Mouse (Mus musculus) liver, adult 2 months (tissue): ENCODE measurements around the gene Gm11172. TPM values are rescaled to one million over a fixed set of nuclear protein-coding genes. Genes with fewer than 3 reads are reported as not detected.

Source experiments
- DNase-seq: peaks from one replicate; pipeline ENCODE4 v3.0.0-alpha.2; 2011; ENCODE audit warnings: low read depth, low spot score; ENCODE audit errors: extremely low read depth
- H3K27ac ChIP-seq: fragments of 200-500 bp; replicated peaks from 2 replicates; pipeline ENCODE4 v1.5.1; 2012; ENCODE audit warnings: low read depth, mild to moderate bottlenecking, control low read depth, inconsistent platforms, low read length; ENCODE audit not compliant: insufficient read depth
- H3K27me3 ChIP-seq: fragments of 200-500 bp; 2 replicates; pipeline ENCODE4 v1.6.1; 2012; ENCODE audit warnings: mild to moderate bottlenecking, moderate library complexity, low read length, inconsistent platforms; ENCODE audit not compliant: control insufficient read depth, insufficient read depth
- H3K36me3 ChIP-seq: fragments of 200-500 bp; 2 replicates; pipeline ENCODE4 v1.6.1; 2012; ENCODE audit warnings: low read length, inconsistent platforms; ENCODE audit not compliant: control insufficient read depth, insufficient read depth
- H3K4me1 ChIP-seq: fragments of 200-500 bp; 2 replicates; pipeline ENCODE4 v1.6.1; 2011; ENCODE audit warnings: low read length; ENCODE audit not compliant: control insufficient read depth, insufficient read depth
- H3K4me3 ChIP-seq: fragments of 200-500 bp; 2 replicates; pipeline ENCODE4 v1.5.1; 2011; ENCODE audit warnings: low read depth, mild to moderate bottlenecking, control low read depth, low read length, moderate library complexity; ENCODE audit not compliant: insufficient read depth
- H3K79me2 ChIP-seq: fragments of 200-500 bp; 2 replicates; pipeline ENCODE4 v1.6.1; 2012; ENCODE audit warnings: inconsistent platforms, mild to moderate bottlenecking, low read length, moderate library complexity; ENCODE audit not compliant: control insufficient read depth, insufficient read depth
- H3K9ac ChIP-seq: fragments of 200-500 bp; 2 replicates; pipeline ENCODE4 v1.6.1; 2012; ENCODE audit warnings: low read depth, mild to moderate bottlenecking, control low read depth, inconsistent platforms, low read length
- CTCF ChIP-seq: fragments of 200-500 bp; IDR thresholded peaks from 2 replicates; pipeline ENCODE4 v1.5.1; 2011; ENCODE audit warnings: low read depth, low read length, control low read depth
- POLR2A ChIP-seq: fragments of 200-500 bp; IDR thresholded peaks from 2 replicates; pipeline ENCODE4 v1.6.1; 2011; ENCODE audit warnings: low read length, control low read depth; ENCODE audit not compliant: insufficient read depth; ENCODE audit errors: extremely low read depth
- WGBS: fragments of 180-500 bp; shearing (Covaris S2); methylation state at CpG from one replicate; pipeline ENCODE4 v1.1.7; 2018; 5-methylcytosine and 5-hydroxymethylcytosine counted together
- polyA plus RNA-seq: library from polyadenylated mRNA; depleted of rRNA; stranded (reverse); fragments of >200 nt; gene quantifications from 2 replicates; pipeline ENCODE4 v1.2.3, GENCODE M21; 2012
- total RNA-seq: library from RNA; depleted of rRNA; stranded (reverse); fragments of >200 nt; gene quantifications from 2 replicates; pipeline ENCODE4 v1.2.3, GENCODE M21; 2014

Gm11172 gene
- total and polyA plus RNA-seq, 2 experiments: not detected

DNA sequence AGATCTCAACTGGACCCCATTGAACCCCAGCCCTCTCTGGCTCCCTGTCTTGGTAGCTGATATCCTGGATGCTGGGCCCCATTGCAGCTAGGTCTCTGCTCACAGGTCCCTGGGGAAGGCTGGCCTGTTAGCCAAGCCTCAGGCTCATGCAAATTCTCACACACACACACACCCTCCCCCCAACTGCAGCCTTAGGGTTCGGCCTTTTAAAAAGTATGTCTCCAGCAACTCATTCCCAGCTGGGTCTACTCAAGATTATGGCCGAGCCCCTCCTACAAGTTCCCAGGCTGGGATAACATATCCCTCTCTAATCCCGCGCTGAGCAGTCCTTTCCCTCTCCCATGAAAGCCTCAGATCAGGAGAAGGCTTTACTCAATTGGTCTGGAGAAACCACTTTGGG, 8.7 kb downstream of the Gm11172 start:
- no peaks in the 10 kb centered on the region for H3K4me1 ChIP-seq
- TF ChIP-seq POLR2A: no peak
- no peak for TF ChIP-seq CTCF
- no peaks in the 10 kb centered on the region for H3K36me3 ChIP-seq
- H3K27me3 ChIP-seq: no peaks in the 10 kb centered on the region
- DNase-seq: no peak
- no peaks in the 10 kb centered on the region for H3K79me2 ChIP-seq
- no peak overlapping the region for H3K27ac ChIP-seq
- no peak overlapping the region for H3K9ac ChIP-seq
- 91% methylated on average over 4 of the region's 4 CpGs for WGBS
- no peak overlapping the region for H3K4me3 ChIP-seq

DNA sequence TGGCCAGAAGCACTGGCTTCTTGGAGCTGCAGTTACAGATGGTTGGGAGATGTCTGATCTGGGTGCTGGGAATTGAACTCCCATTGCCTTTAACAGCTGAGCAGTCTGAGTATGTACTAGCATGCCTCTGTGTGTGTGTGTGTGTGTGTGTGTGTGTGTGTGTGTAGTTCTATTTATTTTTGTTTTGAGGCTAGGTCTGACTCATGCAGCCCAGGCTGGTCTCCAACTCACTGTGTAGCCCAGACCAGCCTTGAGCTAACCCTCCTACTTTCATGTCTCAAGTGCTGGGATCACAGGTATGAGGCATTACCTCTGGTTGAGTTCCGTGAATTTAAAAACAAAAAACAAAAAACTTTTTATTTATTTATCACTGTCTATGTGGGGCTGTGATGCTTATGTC, 11.8 kb downstream of the Gm11172 start:
- 83% methylated on average over 1 of the region's 1 CpGs for WGBS
- no peaks in the 10 kb centered on the region for H3K27me3 ChIP-seq
- H3K9ac ChIP-seq: no peak overlapping the region
- no peak overlapping the region for H3K4me3 ChIP-seq
- DNase-seq: no peak
- no peaks in the 10 kb centered on the region for H3K36me3 ChIP-seq
- H3K79me2 ChIP-seq: no peaks in the 10 kb centered on the region
- H3K4me1 ChIP-seq: no peaks in the 10 kb centered on the region
- H3K27ac ChIP-seq: no peak overlapping the region
- no peak for TF ChIP-seq CTCF
- no peak for TF ChIP-seq POLR2A

- no peak for TF ChIP-seq CTCF
- no peak for TF ChIP-seq POLR2A
- Histone ChIP-seq H3K79me2 (no peaks in the 10 kb centered on the region), H3K36me3 (no peaks in the 10 kb centered on the region), H3K4me1 (no peaks in the 10 kb centered on the region), H3K9ac (no peak overlapping the region), H3K27ac (no peak overlapping the region), H3K27me3 (no peaks in the 10 kb centered on the region), H3K4me3 (no peak overlapping the region)
- WGBS: 95% methylated on average over 4 of the region's 4 CpGs
- DNase-seq: no peak
Observed at GRCm38 (mm10) chr16:10825840-10826239, 13.1 kb downstream of the Gm11172 start.

DNA sequence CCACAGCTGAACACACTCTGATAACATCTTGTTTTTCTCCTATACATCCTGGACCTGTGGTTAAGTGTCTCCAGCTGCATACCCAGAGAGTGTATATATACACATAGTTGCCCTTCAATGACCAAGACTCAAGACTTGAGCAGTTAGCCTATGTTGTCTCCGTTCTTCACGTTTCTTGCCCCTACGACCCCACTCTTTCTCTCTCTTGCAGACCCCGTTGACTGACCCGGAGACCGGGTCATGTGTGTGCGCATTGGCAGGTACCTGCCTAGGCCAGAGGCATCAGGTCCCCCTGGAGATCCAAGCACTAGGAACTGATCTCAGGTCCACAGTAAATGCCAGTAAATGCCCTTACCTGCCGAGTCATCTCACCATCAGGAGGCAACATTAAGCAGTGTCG, 14.6 kb downstream of the Gm11172 start:
- Histone ChIP-seq H3K4me1 (no peaks in the 10 kb centered on the region), H3K9ac (no peak overlapping the region), H3K4me3 (no peak overlapping the region), H3K27ac (no peak overlapping the region), H3K36me3 (no peaks in the 10 kb centered on the region), H3K79me2 (no peaks in the 10 kb centered on the region), H3K27me3 (no peaks in the 10 kb centered on the region)
- 94% methylated on average over 9 of the region's 9 CpGs for whole genome bisulfite sequencing
- TF ChIP-seq CTCF: no peak
- TF ChIP-seq POLR2A: no peak
- no peak for DNase-seq

DNA sequence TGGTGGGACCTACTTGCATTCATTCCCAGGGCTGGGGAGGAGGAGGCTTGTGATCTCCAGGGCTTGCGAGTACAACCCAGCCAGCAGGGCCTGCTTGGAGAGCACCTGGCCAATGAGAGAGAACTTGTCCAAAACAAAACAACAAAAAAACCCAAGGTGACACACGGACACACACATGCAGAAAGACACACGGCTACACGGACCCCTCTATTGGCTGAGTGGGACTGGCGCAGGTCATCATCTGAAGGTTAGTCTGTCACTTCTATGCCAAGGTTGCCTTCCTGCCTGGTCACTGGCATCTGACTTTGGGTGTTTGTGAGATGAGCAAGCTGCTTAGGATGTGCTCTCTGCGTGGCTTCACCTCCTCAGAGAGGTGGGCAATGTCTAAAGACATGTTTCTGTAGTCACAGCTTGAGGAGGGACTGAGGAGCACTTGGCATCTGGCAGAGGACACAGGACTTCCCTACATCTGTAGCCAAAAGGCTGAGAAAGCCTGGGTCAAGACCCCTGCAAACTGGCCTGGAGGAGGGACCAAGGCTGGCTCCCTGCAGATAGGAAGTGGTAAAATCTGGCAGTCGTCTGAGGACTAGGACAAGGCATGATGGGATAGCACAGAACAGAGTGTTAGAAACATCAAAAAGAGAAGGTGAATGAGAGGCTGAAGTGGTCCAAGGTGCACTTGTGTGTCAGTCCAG, 15.2 kb downstream of the Gm11172 start:
- H3K79me2 ChIP-seq: no peaks in the 10 kb centered on the region
- no peaks in the 10 kb centered on the region for H3K4me1 ChIP-seq
- H3K4me3 ChIP-seq: no peak overlapping the region
- no peak overlapping the region for H3K9ac ChIP-seq
- no peaks in the 10 kb centered on the region for H3K36me3 ChIP-seq
- no peak for DNase-seq
- no peak overlapping the region for H3K27ac ChIP-seq
- 90% methylated on average over 7 of the region's 7 CpGs for WGBS
- no peak for TF ChIP-seq CTCF
- TF ChIP-seq POLR2A: no peak
- no peaks in the 10 kb centered on the region for H3K27me3 ChIP-seq

- no peak for TF ChIP-seq CTCF
- no peak for TF ChIP-seq POLR2A
- WGBS: 89% methylated on average over 4 of the region's 4 CpGs
- Histone ChIP-seq H3K4me1 (no peaks in the 10 kb centered on the region), H3K27me3 (no peaks in the 10 kb centered on the region), H3K9ac (no peak overlapping the region), H3K4me3 (no peak overlapping the region), H3K36me3 (no peaks in the 10 kb centered on the region), H3K79me2 (no peaks in the 10 kb centered on the region), H3K27ac (no peak overlapping the region)
- no peak for DNase-seq
Observed at GRCm38 (mm10) chr16:10828461-10828805, 15.7 kb downstream of the Gm11172 start.
